Mouse (Mus musculus) lung, adult 2 months (tissue): ENCODE measurements around the gene Sla2.

ENCODE experiments used
- CTCF ChIP-seq: fragments of 200-500 bp; IDR thresholded peaks from 2 replicates; pipeline ENCODE4 v1.5.1; 2011; ENCODE audit warnings: mild to moderate bottlenecking, low read length, control low read depth; ENCODE audit not compliant: insufficient read depth
- POLR2A ChIP-seq: fragments of 200-500 bp; IDR thresholded peaks from 2 replicates; pipeline ENCODE4 v1.6.1; 2011; ENCODE audit warnings: low read depth, mild to moderate bottlenecking, control low read depth, low read length, borderline replicate concordance; ENCODE audit errors: extremely low read depth

DNA sequence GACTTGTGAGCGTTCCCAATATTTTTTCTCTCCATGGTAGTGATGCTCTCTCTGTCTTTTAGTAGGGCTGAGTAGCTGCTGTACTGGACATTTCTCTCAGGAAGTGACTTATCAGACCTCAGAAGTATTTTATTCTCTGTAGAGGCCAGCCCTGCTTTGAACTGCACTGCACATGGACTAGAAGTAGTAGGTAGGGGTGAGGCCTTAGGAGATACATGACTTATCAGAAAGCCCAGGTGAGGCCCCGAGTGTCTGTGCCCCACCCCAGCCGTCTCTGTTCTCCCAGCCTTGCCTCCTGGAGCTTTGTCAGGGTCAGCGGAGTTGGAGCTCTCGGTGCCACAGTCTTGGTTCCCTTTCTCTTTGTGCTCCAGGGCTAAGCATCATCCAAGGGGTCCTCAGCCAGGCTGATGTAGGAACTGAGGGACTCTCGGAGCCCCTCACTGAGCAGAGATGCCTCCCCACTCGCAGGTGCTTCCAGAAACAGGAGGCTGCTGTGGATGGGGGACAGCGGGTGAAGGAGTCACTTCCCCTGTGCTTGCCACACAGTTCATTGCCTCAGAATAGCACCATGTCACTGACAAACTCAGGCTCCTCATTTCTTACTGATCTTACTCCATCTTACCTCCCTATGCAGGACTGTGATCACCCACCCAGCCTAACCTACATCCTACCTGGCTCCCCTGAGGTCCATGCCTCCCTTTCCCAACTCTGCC, 12.8 kb downstream of the Sla2 start:
- TF ChIP-seq POLR2A (no peak), CTCF (no peak)
